Mouse (Mus musculus): Measurements from ENCODE around the gene Fuca1. TPM values are rescaled to one million over a fixed set of nuclear protein-coding genes. Genes with fewer than 3 reads are reported as not detected.
A peak's percentile ranks its signal among the peaks of the same experiment; 100 is the strongest.

Fuca1 gene
- total and polyA plus RNA-seq, 3 experiments, result 32.6 to 77.6 (median 66.5) TPM

DNA sequence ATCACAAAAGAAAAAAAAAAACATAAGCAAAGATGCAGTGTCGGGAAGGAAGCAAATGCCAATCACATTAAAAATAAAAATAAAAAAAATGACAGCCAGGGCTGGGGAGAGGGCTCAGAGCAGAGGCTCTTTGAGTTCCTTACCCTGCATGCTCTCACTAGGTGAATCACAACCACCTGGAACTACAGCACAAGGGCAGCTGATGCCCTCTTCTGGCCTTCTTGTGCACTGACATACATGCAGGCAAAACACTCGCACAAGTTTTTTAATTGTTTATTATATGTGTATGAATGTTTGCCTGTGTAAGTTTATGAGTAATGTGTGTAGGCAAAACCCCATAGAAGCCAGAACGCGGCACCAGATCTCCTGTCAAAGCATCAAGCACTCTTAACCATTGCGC lies 11.3 kb downstream of the Fuca1 start:
- Histone ChIP-seq H3K9me3 (replicated peaks; ENCODE audit: low read length) (no peaks in the 10 kb centered on the region), H3K4me1 (ENCODE audit: control insufficient read depth in 1 of 2, insufficient read depth in 2 of 2) (no peaks in the 10 kb centered on the region), H3K79me2 (replicated peaks; ENCODE audit: control insufficient read depth, extremely low read depth, insufficient read depth, poor library complexity, severe bottlenecking) (no peaks in the 10 kb centered on the region), H3K36me3 (replicated peaks in 1 of 2; ENCODE audit: control insufficient read depth in 1 of 2, insufficient read depth in 1 of 2, low read length in 1 of 2) (peaks cover 54 to 93% of the 10 kb centered on the region in 2 experiments), H3K27ac (ENCODE audit: insufficient read depth, low read depth) (no peak overlapping the region), H3K4me2 (ENCODE audit: insufficient read depth, low read depth, poor library complexity, severe bottlenecking) (no peak overlapping the region), H3K4me3 (replicated peaks in 1 of 3; ENCODE audit: low read depth in 2 of 3, low read length in 2 of 3, poor library complexity in 1 of 3) (no peak overlapping the region), H3K27me3 (replicated peaks) (no peaks in the 10 kb centered on the region), H3K9ac (ENCODE audit: insufficient read depth, low read depth) (no peak overlapping the region)
- TF ChIP-seq ELF1 (IDR thresholded peaks at IDR 0.05; ENCODE audit: low read depth, low read length) (no peak), ZC3H11A (IDR thresholded peaks at IDR 0.05; ENCODE audit: low read depth, low read length) (peak; percentile 70), SMC3 (IDR thresholded peaks at IDR 0.05; ENCODE audit: low read depth, low read length) (peak; percentile 90), CTCF (conservative IDR thresholded peaks at IDR 0.05 in 1 of 2, IDR thresholded peaks at IDR 0.05 in 1 of 2; ENCODE audit: low read depth in 2 of 2, low read length in 2 of 2) (peak; percentile 59 to 82), MYC (IDR thresholded peaks at IDR 0.05; ENCODE audit: low read depth, low read length) (0 out of 2 replicates have a peak, but pooled peaks have one; percentile 52), RAD21 (IDR thresholded peaks at IDR 0.05; ENCODE audit: low read depth, low read length) (peak; percentile 82)
- dilution Hi-C loops (cut with MboI; ENCODE audit: extremely low pct_ligation_motif_present, extremely low pct_unique_long_range_greater_than_20kb, low sequenced_read_pairs) (no loop called here), in situ Hi-C loops (cut with MboI; ENCODE audit: low pct_ligation_motif_present, low pct_unique_long_range_greater_than_20kb, low sequenced_read_pairs) (no loop called here)
- DNase-seq (ENCODE audit: extremely low read depth), result peak; percentile 53

DNA sequence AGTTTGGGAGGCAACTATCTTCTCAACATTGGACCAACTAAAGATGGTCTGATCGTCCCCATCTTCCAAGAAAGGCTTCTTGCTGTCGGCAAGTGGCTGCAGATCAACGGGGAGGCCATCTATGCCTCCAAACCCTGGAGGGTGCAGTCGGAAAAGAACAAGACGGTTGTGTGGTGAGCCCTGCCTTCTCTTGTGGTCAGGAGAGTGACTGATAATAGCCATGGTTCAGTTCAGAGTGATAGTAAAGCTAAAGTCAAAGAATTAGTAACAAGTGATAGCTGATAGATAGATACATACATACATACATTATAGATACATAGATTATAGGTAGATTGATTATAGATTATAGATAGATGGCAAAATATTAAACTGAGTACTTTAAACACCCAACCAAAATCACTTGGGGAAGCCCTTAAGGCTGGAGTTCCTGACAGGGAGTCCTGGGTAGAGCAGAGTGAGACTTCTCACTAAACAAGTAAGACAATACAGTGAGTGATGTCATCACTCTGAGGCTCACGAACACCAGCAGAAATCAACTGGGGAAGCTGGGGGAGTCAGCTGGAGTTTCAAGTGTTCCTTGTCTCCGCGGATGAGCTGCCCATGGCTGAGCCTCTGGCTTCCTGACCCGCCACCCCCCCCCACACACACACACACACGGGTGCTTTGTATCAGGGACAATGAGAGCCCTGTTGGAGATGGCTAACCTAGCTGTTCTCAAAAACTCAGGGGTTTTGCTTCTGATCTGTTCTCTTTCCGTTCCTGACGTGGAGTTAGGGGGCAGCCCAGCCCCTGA lies 14.4 kb downstream of the Fuca1 start:
- no peaks in the 10 kb centered on the region for H3K27me3 ChIP-seq (replicated peaks)
- H3K4me1 ChIP-seq (ENCODE audit: control insufficient read depth in 1 of 2, insufficient read depth in 2 of 2), result no peaks in the 10 kb centered on the region
- no peak overlapping the region for H3K4me3 ChIP-seq (replicated peaks in 1 of 3; ENCODE audit: low read depth in 2 of 3, low read length in 2 of 3, poor library complexity in 1 of 3)
- H3K9ac ChIP-seq (ENCODE audit: insufficient read depth, low read depth), result no peak overlapping the region
- TF ChIP-seq JUN (IDR thresholded peaks at IDR 0.05; ENCODE audit: insufficient read depth, low read depth, low read length) (no peak), TBP (conservative IDR thresholded peaks at IDR 0.05; ENCODE audit: low read depth, low read length) (no peak), MXI1 (IDR thresholded peaks at IDR 0.05; ENCODE audit: low read depth, low read length) (no peak), CHD2 (IDR thresholded peaks at IDR 0.05; ENCODE audit: low read length) (no peak), GABPA (IDR thresholded peaks at IDR 0.05; ENCODE audit: insufficient replicate concordance, low read depth, low read length) (no peak), CTCF (conservative IDR thresholded peaks at IDR 0.05 in 1 of 2, IDR thresholded peaks at IDR 0.05 in 1 of 2; ENCODE audit: low read depth in 2 of 2, low read length in 2 of 2) (no peak)
- no peaks in the 10 kb centered on the region for H3K79me2 ChIP-seq (replicated peaks; ENCODE audit: control insufficient read depth, extremely low read depth, insufficient read depth, poor library complexity, severe bottlenecking)
- H3K36me3 ChIP-seq (replicated peaks in 1 of 2; ENCODE audit: control insufficient read depth in 1 of 2, insufficient read depth in 1 of 2, low read length in 1 of 2), result peaks cover 66 to 91% of the 10 kb centered on the region in 2 experiments
- H3K4me2 ChIP-seq (ENCODE audit: insufficient read depth, low read depth, poor library complexity, severe bottlenecking), result no peak overlapping the region
- in situ Hi-C loops (cut with MboI; ENCODE audit: low pct_ligation_motif_present, low pct_unique_long_range_greater_than_20kb, low sequenced_read_pairs) (no loop called here), dilution Hi-C loops (cut with MboI; ENCODE audit: extremely low pct_ligation_motif_present, extremely low pct_unique_long_range_greater_than_20kb, low sequenced_read_pairs) (no loop called here)
- no peaks in the 10 kb centered on the region for H3K9me3 ChIP-seq (replicated peaks; ENCODE audit: low read length)
- no peak overlapping the region for H3K27ac ChIP-seq (ENCODE audit: insufficient read depth, low read depth)
- DNase-seq (ENCODE audit: extremely low read depth), result no peak

DNA sequence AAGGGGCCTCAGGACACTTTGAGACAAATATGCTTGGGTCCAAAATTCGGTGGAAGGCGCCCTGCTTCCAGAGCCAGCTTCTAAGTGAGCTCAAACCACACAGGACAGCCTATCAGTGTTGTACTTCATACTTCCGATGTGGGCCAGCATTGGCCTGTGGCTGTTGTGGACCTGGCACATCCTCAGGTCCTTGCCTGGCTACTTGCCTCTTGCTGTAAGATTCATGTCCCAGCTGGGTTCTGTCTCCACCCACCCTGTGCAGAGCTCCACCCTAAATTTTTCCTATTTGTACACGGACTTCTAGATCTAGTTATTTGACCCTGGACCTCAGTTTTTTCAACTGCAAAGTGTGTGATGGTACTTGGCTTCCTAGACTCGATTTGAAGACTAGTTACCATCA lies 15.0 kb downstream of the Fuca1 start:
- H3K4me3 ChIP-seq (replicated peaks in 1 of 3; ENCODE audit: low read depth in 2 of 3, low read length in 2 of 3, poor library complexity in 1 of 3), result no peak overlapping the region
- no peak overlapping the region for H3K4me2 ChIP-seq (ENCODE audit: insufficient read depth, low read depth, poor library complexity, severe bottlenecking)
- peaks cover 67 to 89% of the 10 kb centered on the region in 2 experiments for H3K36me3 ChIP-seq (replicated peaks in 1 of 2; ENCODE audit: control insufficient read depth in 1 of 2, insufficient read depth in 1 of 2, low read length in 1 of 2)
- H3K9ac ChIP-seq (ENCODE audit: insufficient read depth, low read depth), result no peak overlapping the region
- DNase-seq (ENCODE audit: extremely low read depth), result no peak
- H3K4me1 ChIP-seq (ENCODE audit: control insufficient read depth in 1 of 2, insufficient read depth in 2 of 2), result no peaks in the 10 kb centered on the region
- no peak for TF ChIP-seq SIN3A (IDR thresholded peaks at IDR 0.05; ENCODE audit: low read length)
- TF ChIP-seq USF2 (conservative IDR thresholded peaks at IDR 0.05; ENCODE audit: low read depth, low read length), result no peak
- no peak for TF ChIP-seq MAFK (IDR thresholded peaks at IDR 0.05; ENCODE audit: insufficient replicate concordance, low read length)
- no peak for TF ChIP-seq EP300 (IDR thresholded peaks at IDR 0.05; ENCODE audit: low read length)
- TF ChIP-seq ZNF384 (IDR thresholded peaks at IDR 0.05; ENCODE audit: low read depth, low read length), result no peak
- TF ChIP-seq MAX (IDR thresholded peaks at IDR 0.05; ENCODE audit: low read length), result no peak
- TF ChIP-seq TCF12 (IDR thresholded peaks at IDR 0.05; ENCODE audit: low read depth, low read length), result no peak
- TF ChIP-seq CHD2 (IDR thresholded peaks at IDR 0.05; ENCODE audit: low read length), result no peak
- no peak for TF ChIP-seq MAZ (IDR thresholded peaks at IDR 0.05; ENCODE audit: low read depth, low read length)
- no peak for TF ChIP-seq USF1 (IDR thresholded peaks at IDR 0.05; ENCODE audit: low read depth, low read length)
- TF ChIP-seq MXI1 (IDR thresholded peaks at IDR 0.05; ENCODE audit: low read depth, low read length), result no peak
- no peak for TF ChIP-seq CTCF (conservative IDR thresholded peaks at IDR 0.05 in 1 of 2, IDR thresholded peaks at IDR 0.05 in 1 of 2; ENCODE audit: low read depth in 2 of 2, low read length in 2 of 2)
- H3K27me3 ChIP-seq (replicated peaks), result no peaks in the 10 kb centered on the region
- in situ Hi-C loops (cut with MboI; ENCODE audit: low pct_ligation_motif_present, low pct_unique_long_range_greater_than_20kb, low sequenced_read_pairs), result no loop called here
- dilution Hi-C loops (cut with MboI; ENCODE audit: extremely low pct_ligation_motif_present, extremely low pct_unique_long_range_greater_than_20kb, low sequenced_read_pairs), result no loop called here
- no peaks in the 10 kb centered on the region for H3K9me3 ChIP-seq (replicated peaks; ENCODE audit: low read length)
- H3K79me2 ChIP-seq (replicated peaks; ENCODE audit: control insufficient read depth, extremely low read depth, insufficient read depth, poor library complexity, severe bottlenecking), result no peaks in the 10 kb centered on the region
- H3K27ac ChIP-seq (ENCODE audit: insufficient read depth, low read depth), result no peak overlapping the region

Data from CH12.LX (cell line).